Mouse (Mus musculus) kidney, postnatal 0 days (tissue): ENCODE measurements around the gene Magi2. TPM values are rescaled to one million over a fixed set of nuclear protein-coding genes. Genes with fewer than 3 reads are reported as not detected.

Experiments used
- ATAC-seq: fragments of 200-750 bp; cut with Nextera tagmentation; replicated peaks from 2 replicates; pipeline ENCODE4 v1.8.0; 2017; ENCODE audit warnings: low read depth, moderate number of reproducible peaks, moderate TSS enrichment, moderate library complexity; ENCODE audit not compliant: low FRiP score
- DNase-seq: peaks from one replicate; pipeline ENCODE4 v3.0.0-alpha.2; 2016; ENCODE audit warnings: low spot score
- H3K27ac ChIP-seq: fragments of 300-500 bp; sonication (generic); 2 replicates; pipeline ENCODE4 v1.5.1; 2014; ENCODE audit warnings: mild to moderate bottlenecking
- H3K27me3 ChIP-seq: fragments of 300-500 bp; sonication (generic); 2 replicates; pipeline ENCODE4 v1.6.1; 2014; ENCODE audit warnings: low read length, mixed read lengths; ENCODE audit not compliant: insufficient read depth
- H3K36me3 ChIP-seq: fragments of 300-500 bp; sonication (generic); 2 replicates; pipeline ENCODE4 v1.6.1; 2014; ENCODE audit warnings: low read length, mixed read lengths; ENCODE audit not compliant: insufficient read depth
- H3K4me1 ChIP-seq: fragments of 300-500 bp; sonication (generic); replicated peaks from 2 replicates; pipeline ENCODE4 v1.6.1; 2014; ENCODE audit warnings: antibody characterized with exemption, low read length, mixed read lengths; ENCODE audit not compliant: insufficient read depth
- H3K4me2 ChIP-seq: fragments of 300-500 bp; sonication (generic); 2 replicates; pipeline ENCODE4 v1.6.1; 2014; ENCODE audit warnings: mild to moderate bottlenecking, low read length, moderate library complexity, mixed read lengths
- H3K4me3 ChIP-seq: fragments of 300-500 bp; sonication (generic); replicated peaks from 2 replicates; pipeline ENCODE4 v1.5.1; 2014; ENCODE audit warnings: low read depth, low read length
- H3K9ac ChIP-seq: fragments of 300-500 bp; sonication (generic); 2 replicates; pipeline ENCODE4 v1.6.1; 2014; ENCODE audit warnings: low read depth, low read length
- H3K9me3 ChIP-seq: fragments of 300-500 bp; sonication (generic); replicated peaks from 2 replicates; pipeline ENCODE4 v1.6.1; 2016; ENCODE audit warnings: low read length, inconsistent platforms, mixed read lengths
- CTCF ChIP-seq: IDR thresholded peaks from 2 replicates; pipeline ENCODE4 v1.5.1; 2016; ENCODE audit warnings: antibody characterized with exemption, low read depth, mild to moderate bottlenecking, moderate library complexity
- WGBS: fragments of 180-500 bp; shearing (Covaris S2); extraction: QIAGEN DNeasy Blood & Tissue Kit; methylation state at CpG from one replicate; pipeline ENCODE4 v1.1.7; 2014; 5-methylcytosine and 5-hydroxymethylcytosine counted together
- polyA plus RNA-seq: library from polyadenylated mRNA; unstranded; fragments of >200 nt; fragmentation: Nextera tagmentation; extraction: Ambion mirVana; gene quantifications from 2 replicates; pipeline ENCODE4 v1.2.1, GENCODE M21; 2015

Gene Magi2
- polyA plus RNA-seq, 1 experiment from 2014 or later, result 14.5 TPM

DNA sequence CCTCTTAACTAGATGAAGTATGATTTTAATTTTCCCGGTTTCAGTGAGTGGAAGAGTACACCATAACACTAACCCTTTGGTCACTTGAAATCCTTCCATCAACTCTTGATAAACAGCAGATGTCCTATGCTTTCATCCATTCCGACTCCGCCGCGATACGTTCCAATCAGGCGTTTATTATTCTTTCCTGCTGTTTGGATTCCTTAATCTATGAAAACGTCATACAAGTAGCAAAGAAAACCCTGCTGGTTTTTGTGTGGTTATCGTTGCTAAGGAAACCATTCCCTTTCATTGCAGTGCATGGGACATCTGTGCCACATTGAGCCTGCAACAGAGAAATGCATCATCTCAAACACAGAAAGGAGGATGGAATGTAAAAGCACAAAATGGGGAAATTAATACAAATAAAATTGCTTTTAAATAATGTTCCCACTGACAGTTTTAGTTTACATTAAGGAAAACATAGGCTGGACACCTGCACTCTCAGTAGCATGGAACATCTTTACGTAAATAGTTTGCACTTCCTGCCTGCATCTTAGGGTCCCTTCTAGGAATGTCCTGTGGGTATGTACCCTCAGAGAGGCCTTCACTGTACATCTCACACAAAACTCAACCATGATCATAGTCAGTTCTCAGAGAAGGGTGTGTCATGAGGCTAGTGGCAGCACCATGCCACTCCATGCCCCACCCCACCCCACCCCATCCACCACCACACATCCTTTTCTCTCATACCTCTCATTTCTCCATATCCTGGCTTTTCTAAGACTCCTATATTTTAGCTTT, 914.0 kb downstream of the Magi2 start:
- no peak overlapping the region for H3K9ac ChIP-seq
- H3K27ac ChIP-seq, result no peak overlapping the region
- TF ChIP-seq CTCF, result no peak
- no peak overlapping the region for H3K4me3 ChIP-seq
- H3K36me3 ChIP-seq, result no peaks in the 10 kb centered on the region
- H3K4me2 ChIP-seq, result no peak overlapping the region
- no peak for ATAC-seq
- peak; percentile 64 for DNase-seq
- no peaks in the 10 kb centered on the region for H3K9me3 ChIP-seq
- no peaks in the 10 kb centered on the region for H3K27me3 ChIP-seq
- 56% methylated on average over 10 of the region's 10 CpGs for WGBS
- H3K4me1 ChIP-seq, result no peaks in the 10 kb centered on the region

DNA sequence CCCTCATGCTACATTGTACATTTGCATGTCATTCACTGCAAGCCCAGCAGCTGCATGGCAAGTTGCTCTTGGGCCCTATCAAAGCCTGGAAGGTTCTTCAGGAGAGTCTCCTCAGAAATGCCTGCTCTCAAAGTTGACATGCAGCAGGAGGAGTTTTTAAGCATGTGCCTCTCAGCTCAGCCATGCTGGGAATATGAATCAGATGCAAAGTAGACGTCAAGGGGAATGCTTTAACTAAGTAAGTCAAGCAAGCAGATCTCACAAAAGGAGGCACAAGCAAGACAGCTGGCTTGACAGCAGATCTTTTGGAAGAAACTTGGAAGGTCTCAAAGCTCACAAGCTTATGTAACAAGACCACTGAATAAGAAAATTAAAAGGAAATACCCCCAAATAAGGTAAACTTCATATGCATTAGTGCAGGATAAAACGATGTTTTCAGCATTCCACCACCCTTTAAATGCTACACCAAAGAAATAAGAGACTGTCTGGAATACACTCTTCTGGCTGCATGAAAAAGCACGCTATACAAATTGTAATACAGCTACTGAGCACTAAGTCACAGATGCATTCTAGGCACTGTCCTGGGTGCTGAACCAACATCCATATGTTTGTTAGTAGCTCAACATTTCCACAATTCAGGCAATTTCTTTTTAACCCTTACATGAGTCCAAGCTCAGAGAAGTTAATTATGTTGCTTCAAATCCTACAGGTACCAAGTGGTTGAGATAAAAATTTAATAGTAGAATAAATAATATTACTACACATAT, 926.7 kb downstream of the Magi2 start:
- H3K9me3 ChIP-seq, result no peaks in the 10 kb centered on the region
- H3K4me2 ChIP-seq, result no peak overlapping the region
- H3K36me3 ChIP-seq, result no peaks in the 10 kb centered on the region
- H3K4me1 ChIP-seq, result no peaks in the 10 kb centered on the region
- TF ChIP-seq CTCF, result no peak
- no peak overlapping the region for H3K9ac ChIP-seq
- no peak overlapping the region for H3K4me3 ChIP-seq
- WGBS, result 42% methylated on average over 3 of the region's 3 CpGs
- no peak overlapping the region for H3K27ac ChIP-seq
- no peak for ATAC-seq
- no peaks in the 10 kb centered on the region for H3K27me3 ChIP-seq
- peak; percentile 42 for DNase-seq

DNA sequence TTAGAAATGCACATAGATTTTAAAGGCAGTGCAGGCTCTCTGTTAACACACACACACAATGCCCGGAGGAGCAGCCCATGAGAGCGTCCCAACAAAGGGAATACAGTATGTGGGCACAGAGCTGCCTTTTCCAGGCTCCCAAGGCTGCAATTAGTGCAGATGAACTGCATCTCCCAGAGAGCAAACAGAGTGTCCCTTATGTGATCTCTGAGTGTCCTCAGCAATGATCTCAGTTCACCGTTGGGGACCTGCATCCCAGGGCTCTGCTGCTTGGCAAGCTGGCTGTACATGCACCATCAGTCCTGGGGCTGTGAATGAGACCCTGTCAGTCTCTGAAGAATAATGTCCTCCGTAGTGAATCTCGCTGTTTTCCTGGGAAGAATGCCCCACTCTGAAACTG, 969.9 kb downstream of the Magi2 start:
- Histone ChIP-seq H3K36me3 (no peaks in the 10 kb centered on the region), H3K4me2 (no peak overlapping the region), H3K9me3 (no peaks in the 10 kb centered on the region), H3K27ac (no peak overlapping the region), H3K4me1 (no peaks in the 10 kb centered on the region), H3K27me3 (no peaks in the 10 kb centered on the region), H3K4me3 (no peak overlapping the region), H3K9ac (no peak overlapping the region)
- no peak for ATAC-seq
- no peak for DNase-seq
- no peak for TF ChIP-seq CTCF
- WGBS, result 46% methylated on average over 5 of the region's 5 CpGs

DNA sequence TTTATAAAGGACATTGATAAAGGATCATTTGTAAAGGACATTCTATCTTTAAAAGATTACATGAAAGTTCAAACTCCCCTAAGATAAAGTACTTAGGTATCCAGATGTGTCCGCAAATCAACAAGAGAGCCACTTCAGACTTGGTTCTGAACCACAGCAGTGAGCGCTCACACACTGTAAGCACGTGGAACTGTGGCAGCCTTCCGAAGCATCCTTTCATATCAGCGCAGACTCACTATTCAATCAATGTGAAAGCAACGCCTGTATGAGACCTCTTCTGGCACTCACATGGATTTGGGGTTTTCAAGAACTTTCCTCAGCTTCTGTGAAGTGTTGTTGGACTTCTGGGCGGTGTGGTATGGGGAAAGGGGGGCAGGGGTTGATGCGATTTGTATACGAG, 970.6 kb downstream of the Magi2 start:
- no peaks in the 10 kb centered on the region for H3K4me1 ChIP-seq
- no peak for DNase-seq
- TF ChIP-seq CTCF, result no peak
- no peak overlapping the region for H3K4me3 ChIP-seq
- H3K9me3 ChIP-seq, result no peaks in the 10 kb centered on the region
- no peak overlapping the region for H3K27ac ChIP-seq
- ATAC-seq, result no peak
- no peaks in the 10 kb centered on the region for H3K27me3 ChIP-seq
- no peak overlapping the region for H3K9ac ChIP-seq
- H3K4me2 ChIP-seq, result no peak overlapping the region
- 71% methylated on average over 9 of the region's 9 CpGs for WGBS
- no peaks in the 10 kb centered on the region for H3K36me3 ChIP-seq

DNA sequence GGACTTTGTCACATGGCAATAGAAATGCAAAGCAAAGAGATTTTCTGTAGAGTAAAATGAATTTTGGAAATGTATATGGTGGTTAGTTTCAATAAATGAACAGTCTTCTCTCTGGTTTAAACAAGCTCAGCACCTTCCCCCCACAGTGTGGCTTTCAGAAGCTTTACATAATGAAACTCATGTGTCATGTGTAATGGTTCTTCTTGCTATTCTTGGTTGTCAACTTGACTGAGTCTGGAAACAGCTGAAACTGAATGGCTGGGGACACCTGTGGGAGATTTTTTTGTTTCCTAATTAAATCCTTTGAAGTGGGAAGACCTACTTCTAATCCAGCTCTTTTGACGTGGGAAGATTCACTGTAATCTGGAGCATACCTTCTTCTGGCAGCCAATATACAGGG, 974.5 kb downstream of the Magi2 start:
- WGBS, result 73% methylated on average over 1 of the region's 1 CpGs
- no peaks in the 10 kb centered on the region for H3K36me3 ChIP-seq
- H3K4me2 ChIP-seq, result no peak overlapping the region
- TF ChIP-seq CTCF, result no peak
- no peaks in the 10 kb centered on the region for H3K27me3 ChIP-seq
- H3K27ac ChIP-seq, result no peak overlapping the region
- no peaks in the 10 kb centered on the region for H3K4me1 ChIP-seq
- H3K4me3 ChIP-seq, result no peak overlapping the region
- H3K9me3 ChIP-seq, result no peaks in the 10 kb centered on the region
- H3K9ac ChIP-seq, result no peak overlapping the region
- ATAC-seq, result no peak
- DNase-seq, result no peak

DNA sequence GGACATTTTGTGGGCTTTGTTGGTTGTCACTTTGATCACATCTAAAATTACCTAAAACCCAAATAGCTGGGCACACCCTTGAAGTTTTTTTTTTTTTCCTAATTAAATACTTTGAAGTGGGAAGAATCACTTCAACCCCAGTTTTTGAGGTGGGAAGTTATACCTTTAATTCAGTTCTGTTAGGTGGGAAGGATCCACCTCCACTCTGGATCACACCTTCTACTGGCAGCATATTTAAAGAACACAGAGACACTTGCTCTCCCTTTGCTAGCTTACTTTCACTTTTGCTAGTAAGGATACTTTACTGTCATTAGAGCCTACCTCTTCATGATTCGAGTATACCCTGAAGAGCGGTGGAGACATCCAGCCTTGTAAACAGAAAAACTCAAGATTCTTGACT, 981.3 kb downstream of the Magi2 start:
- 93% methylated on average over 2 of the region's 2 CpGs for WGBS
- H3K4me3 ChIP-seq, result no peak overlapping the region
- no peak overlapping the region for H3K9ac ChIP-seq
- DNase-seq, result no peak
- no peaks in the 10 kb centered on the region for H3K9me3 ChIP-seq
- H3K27me3 ChIP-seq, result no peaks in the 10 kb centered on the region
- H3K36me3 ChIP-seq, result no peaks in the 10 kb centered on the region
- no peak for ATAC-seq
- H3K4me2 ChIP-seq, result no peak overlapping the region
- H3K4me1 ChIP-seq, result no peaks in the 10 kb centered on the region
- H3K27ac ChIP-seq, result no peak overlapping the region
- no peak for TF ChIP-seq CTCF
